Mouse (Mus musculus) limb, embryonic 11.5 days (tissue): Measurements from ENCODE around the gene Gm49333. TPM values are rescaled to one million over a fixed set of nuclear protein-coding genes. Genes with fewer than 3 reads are reported as not detected.
A peak's percentile ranks its signal among the peaks of the same experiment; 100 is the strongest.

Experiments
- ATAC-seq: fragments of 200-750 bp; cut with Nextera tagmentation; 2 replicates; pipeline ENCODE4 v1.8.0; 2017; ENCODE audit warnings: low read depth; ENCODE audit not compliant: insufficient number of reproducible peaks, low FRiP score, low TSS enrichment
- DNase-seq: peaks from one replicate; pipeline ENCODE4 v3.0.0-alpha.2; 2015; ENCODE audit warnings: low spot score
- H3K27ac ChIP-seq: fragments of 300-500 bp; sonication (generic); replicated peaks from 2 replicates; pipeline ENCODE4 v1.5.1; 2014; ENCODE audit warnings: low read depth, mild to moderate bottlenecking, low read length
- H3K27me3 ChIP-seq: fragments of 300-500 bp; sonication (generic); 2 replicates; pipeline ENCODE4 v1.6.1; 2014; ENCODE audit warnings: mild to moderate bottlenecking, low read length, mixed read lengths; ENCODE audit not compliant: control insufficient read depth, insufficient read depth
- H3K36me3 ChIP-seq: fragments of 300-500 bp; sonication (generic); 2 replicates; pipeline ENCODE4 v1.6.1; 2014; ENCODE audit warnings: mild to moderate bottlenecking, low read length, moderate library complexity, mixed read lengths; ENCODE audit not compliant: control insufficient read depth, insufficient read depth
- H3K4me1 ChIP-seq: fragments of 300-500 bp; sonication (generic); 2 replicates; pipeline ENCODE4 v1.6.1; 2014; ENCODE audit warnings: low read length, mixed read lengths; ENCODE audit not compliant: control insufficient read depth, insufficient read depth
- H3K4me2 ChIP-seq: fragments of 300-500 bp; sonication (generic); 2 replicates; pipeline ENCODE4 v1.6.1; 2014; ENCODE audit warnings: low read depth, mild to moderate bottlenecking, moderate library complexity; ENCODE audit not compliant: severe bottlenecking
- H3K4me3 ChIP-seq: fragments of 300-500 bp; sonication (generic); 2 replicates; pipeline ENCODE4 v1.5.1; 2014; ENCODE audit warnings: low read depth, low read length
- H3K9ac ChIP-seq: fragments of 300-500 bp; sonication (generic); 2 replicates; pipeline ENCODE4 v1.6.1; 2014; ENCODE audit warnings: mild to moderate bottlenecking, low read length
- H3K9me3 ChIP-seq: fragments of 300-500 bp; sonication (generic); 2 replicates; pipeline ENCODE4 v1.6.1; 2016; ENCODE audit warnings: low read length; ENCODE audit not compliant: control insufficient read depth
- WGBS: fragments of 180-500 bp; shearing (Covaris S2); extraction: QIAGEN DNeasy Blood & Tissue Kit; methylation state at CpG from one replicate; pipeline ENCODE4 v1.1.7; 2014; 5-methylcytosine and 5-hydroxymethylcytosine counted together
- microRNA counts: library from miRNA; unstranded; fragments of <30 nt; microRNA quantifications from one replicate; lab custom pipeline; 2016
- microRNA-seq: library from miRNA; unstranded; fragments of <30 nt; microRNA quantifications from one replicate; pipeline ENCODE4, GENCODE M21; 2016
- polyA plus RNA-seq: library from polyadenylated mRNA; unstranded; fragments of >200 nt; fragmentation: Nextera tagmentation; extraction: Ambion mirVana; gene quantifications from 2 replicates; pipeline ENCODE4 v1.2.1, GENCODE M21; 2014

Gene Gm49333
- polyA plus RNA-seq, 1 experiment from 2014 or later = not detected

GRCm38 (mm10) chr16:20677974-20678675 lies 66.7 kb downstream of the Gm49333 start:
- Histone ChIP-seq H3K4me3 (no peak overlapping the region), H3K4me1 (peaks cover 10% of the 10 kb centered on the region), H3K9ac (no peak overlapping the region), H3K4me2 (no peak overlapping the region), H3K9me3 (no peaks in the 10 kb centered on the region), H3K27ac (no peak overlapping the region), H3K36me3 (peaks cover 46% of the 10 kb centered on the region), H3K27me3 (no peaks in the 10 kb centered on the region)
- no peak for ATAC-seq
- WGBS = 91% methylated on average over 10 of the region's 10 CpGs
- DNase-seq = no peak

GRCm38 (mm10) chr16:20690774-20691173 lies 79.4 kb downstream of the Gm49333 start:
- Histone ChIP-seq H3K4me2 (no peak overlapping the region), H3K9me3 (no peaks in the 10 kb centered on the region), H3K27me3 (no peaks in the 10 kb centered on the region), H3K27ac (no peak overlapping the region), H3K4me3 (no peak overlapping the region), H3K9ac (no peak overlapping the region), H3K36me3 (peaks cover 39% of the 10 kb centered on the region), H3K4me1 (peaks cover 14% of the 10 kb centered on the region; the same call in 1 of the 2 replicates)
- ATAC-seq = no peak
- 94% methylated on average over 3 of the region's 3 CpGs for WGBS
- DNase-seq = no peak

- no peak for ATAC-seq
- no peak overlapping the region for H3K4me2 ChIP-seq
- H3K4me1 ChIP-seq = peaks cover 22% of the 10 kb centered on the region; the same call in 1 of the 2 replicates
- 80% methylated on average over 1 of the region's 1 CpGs for WGBS
- peaks cover 31% of the 10 kb centered on the region for H3K36me3 ChIP-seq
- H3K27me3 ChIP-seq = no peaks in the 10 kb centered on the region
- no peak overlapping the region for H3K27ac ChIP-seq
- no peak for DNase-seq
- H3K9ac ChIP-seq = no peak overlapping the region
- H3K9me3 ChIP-seq = no peaks in the 10 kb centered on the region
- no peak overlapping the region for H3K4me3 ChIP-seq
These were observed 80.2 kb downstream of the Gm49333 start for GRCm38 (mm10) chr16:20691617-20692016.

- H3K4me2 ChIP-seq = peak overlapping the region; percentile 11; the same call in 1 of the 2 replicates
- H3K4me3 ChIP-seq = no peak overlapping the region
- H3K27ac ChIP-seq = no peak overlapping the region
These were observed 81.0 kb downstream of the Gm49333 start for GRCm38 (mm10) chr16:20692241-20692965.

GRCm38 (mm10) chr16:20693111-20693701 lies 81.8 kb downstream of the Gm49333 start, which contains the start of gene Fam131a:
TSS of gene Fam131a (plus strand) at chr16:20693241.
- ATAC-seq (peak; percentile 93), DNase-seq (peak; percentile 95)
- Histone ChIP-seq H3K36me3 (peaks cover 20% of the 10 kb centered on the region), H3K4me2 (peak within 1 kb of the TSS; percentile 76), H3K4me1 (peaks cover 22% of the 10 kb centered on the region; the same call in 1 of the 2 replicates), H3K27me3 (no peaks in the 10 kb centered on the region), H3K9me3 (no peaks in the 10 kb centered on the region), H3K27ac (peak within 1 kb of the TSS; percentile 45; the same call in 1 of the 2 replicates), H3K4me3 (peak within 1 kb of the TSS; percentile 51), H3K9ac (peak within 1 kb of the TSS; percentile 53)
- WGBS = 0% methylated on average over 36 of the region's 37 CpGs

More at GRCm38 (mm10) chr16:20692241-20692965, 81.0 kb downstream of the Gm49333 start:
- Histone ChIP-seq H3K9me3 (no peaks in the 10 kb centered on the region), H3K36me3 (peaks cover 25% of the 10 kb centered on the region), H3K27me3 (no peaks in the 10 kb centered on the region), H3K4me1 (peaks cover 22% of the 10 kb centered on the region; the same call in 1 of the 2 replicates), H3K9ac (no peak overlapping the region)
- 34% methylated on average over 16 of the region's 16 CpGs for WGBS
- ATAC-seq (no peak), DNase-seq (no peak)

GRCm38 (mm10) chr16:20694781-20695180 lies 83.4 kb downstream of the Gm49333 start:
- Histone ChIP-seq H3K4me3 (no peak overlapping the region), H3K27ac (no peak overlapping the region), H3K36me3 (peaks cover 9% of the 10 kb centered on the region), H3K27me3 (no peaks in the 10 kb centered on the region), H3K9ac (no peak overlapping the region), H3K4me2 (no peak overlapping the region; the same call in 1 of the 2 replicates), H3K4me1 (peaks cover 23% of the 10 kb centered on the region), H3K9me3 (no peaks in the 10 kb centered on the region)
- DNase-seq (no peak), ATAC-seq (no peak)
- WGBS = 87% methylated on average over 8 of the region's 8 CpGs

MicroRNA genes within 50 kb of the gene (microRNA counts, 519-probe panel; counts per million panel counts)
- 4,079 counts per million, percentile 60 among the panel's probes with 10 or more counts for microRNA mmu-miR-1224 (lab: Ali Mortazavi, UCI)

Small RNAs within 50 kb of the gene (microRNA-seq; reads per million reads assigned to microRNA genes)
- gene Mir1224 = not detected

Other genes starting within 250 kb of the Gm49333 start
- 46.1 and 54.5 TPM in 2 replicates for gene Abcc5, start 185.2 kb upstream of the Gm49333 start, polyA plus RNA-seq
- gene Eif2b5, start 112.8 kb upstream of the Gm49333 start, polyA plus RNA-seq = 143 and 151 TPM in 2 replicates
- gene Dvl3, start 94.6 kb upstream of the Gm49333 start, polyA plus RNA-seq = 40.4 and 46.2 TPM in 2 replicates
- 597 and 631 TPM in 2 replicates for gene Ap2m1, start 76.1 kb upstream of the Gm49333 start, polyA plus RNA-seq
- gene Abcf3, start 63.0 kb upstream of the Gm49333 start, polyA plus RNA-seq = 51.4 and 52.6 TPM in 2 replicates
- gene Vwa5b2, start 22.1 kb upstream of the Gm49333 start, polyA plus RNA-seq = 0.23 and 0.55 TPM in 2 replicates
- 33.8 and 42.1 TPM in 2 replicates for gene Eef1akmt4, start within 50 bp of the Gm49333 start, polyA plus RNA-seq
- gene Alg3, start 125 bp downstream of the Gm49333 start, polyA plus RNA-seq = 53.4 and 55.4 TPM in 2 replicates
- gene Camk2n2, start 9.7 kb downstream of the Gm49333 start, polyA plus RNA-seq = 0.87 and 1.2 TPM in 2 replicates
- gene Ece2, start 18.2 kb downstream of the Gm49333 start, polyA plus RNA-seq = 3.0 and 3.4 TPM in 2 replicates
- 480 and 491 TPM in 2 replicates for gene Psmd2, start 40.0 kb downstream of the Gm49333 start, polyA plus RNA-seq
- 170 and 190 TPM in 2 replicates for gene Eif4g1, start 56.7 kb downstream of the Gm49333 start, polyA plus RNA-seq
- gene Fam131a, start 81.6 kb downstream of the Gm49333 start, polyA plus RNA-seq = 3.5 and 4.1 TPM in 2 replicates
- 136 and 140 TPM in 2 replicates for gene Polr2h, start 106.1 kb downstream of the Gm49333 start, polyA plus RNA-seq
- gene Clcn2, start 106.1 kb downstream of the Gm49333 start, polyA plus RNA-seq = 21.0 and 23.1 TPM in 2 replicates
- gene Chrd, start 121.5 kb downstream of the Gm49333 start, polyA plus RNA-seq = 2.0 and 3.4 TPM in 2 replicates
- 0.28 and 0.71 TPM in 2 replicates for gene Thpo, start 122.9 kb downstream of the Gm49333 start, polyA plus RNA-seq